Mouse (Mus musculus) bone marrow macrophage, adult 2 months (primary cell): ENCODE results near the gene Trmt2a. TPM values are rescaled to one million over a fixed set of nuclear protein-coding genes. Genes with fewer than 3 reads are reported as not detected.

Experiments
- H3K27ac ChIP-seq: 2 replicates; pipeline ENCODE4 v1.5.1; 2012; ENCODE audit warnings: low read depth, low read length; ENCODE audit not compliant: insufficient read depth
- H3K4me1 ChIP-seq: 2 replicates; pipeline ENCODE4 v1.6.1; 2012; ENCODE audit warnings: low read length; ENCODE audit not compliant: control insufficient read depth, insufficient read depth
- H3K4me3 ChIP-seq: 2 replicates; pipeline ENCODE4 v1.5.1; 2012; ENCODE audit warnings: mild to moderate bottlenecking, low read length, moderate library complexity; ENCODE audit not compliant: insufficient read depth
- CTCF ChIP-seq: IDR thresholded peaks from 2 replicates; pipeline ENCODE4 v1.5.1; 2012; ENCODE audit warnings: low read depth, mild to moderate bottlenecking, low read length, moderate library complexity
- POLR2A ChIP-seq: IDR thresholded peaks from 2 replicates; pipeline ENCODE4 v1.6.1; 2012; ENCODE audit warnings: mild to moderate bottlenecking, low read depth, low read length, borderline replicate concordance
- polyA plus RNA-seq: library from polyadenylated mRNA; stranded (reverse); fragments of >200 nt; gene quantifications from 2 replicates; pipeline ENCODE4 v1.2.4, GENCODE M21; 2012; ENCODE audit not compliant: missing spikeins, insufficient read depth, insufficient read length

Gene Trmt2a
- polyA plus RNA-seq, 1 experiment = 64.9 TPM

DNA sequence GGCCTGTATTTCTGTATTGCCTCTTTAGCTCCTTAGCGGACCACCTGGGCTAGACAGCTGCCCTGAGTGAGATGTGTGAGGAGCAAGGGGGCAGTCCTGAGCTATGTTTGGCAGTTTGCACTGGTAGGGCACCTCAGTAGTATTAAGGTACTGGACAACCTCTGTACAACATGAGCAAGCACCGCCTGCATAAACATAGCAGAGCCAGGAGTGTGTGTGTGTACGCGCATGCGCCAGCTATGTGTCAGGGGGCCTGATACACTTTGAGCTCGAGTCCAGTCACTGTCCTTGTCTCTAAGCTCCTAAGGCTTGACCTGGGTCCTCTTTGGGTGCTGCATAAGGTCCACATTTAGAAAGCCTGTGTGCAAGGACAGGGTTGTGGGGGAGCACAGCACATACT is 17.9 kb upstream of the Trmt2a start:
- Histone ChIP-seq H3K4me1 (peaks cover 10% of the 10 kb centered on the region; the same call in 1 of the 2 replicates), H3K27ac (no peak overlapping the region)

DNA sequence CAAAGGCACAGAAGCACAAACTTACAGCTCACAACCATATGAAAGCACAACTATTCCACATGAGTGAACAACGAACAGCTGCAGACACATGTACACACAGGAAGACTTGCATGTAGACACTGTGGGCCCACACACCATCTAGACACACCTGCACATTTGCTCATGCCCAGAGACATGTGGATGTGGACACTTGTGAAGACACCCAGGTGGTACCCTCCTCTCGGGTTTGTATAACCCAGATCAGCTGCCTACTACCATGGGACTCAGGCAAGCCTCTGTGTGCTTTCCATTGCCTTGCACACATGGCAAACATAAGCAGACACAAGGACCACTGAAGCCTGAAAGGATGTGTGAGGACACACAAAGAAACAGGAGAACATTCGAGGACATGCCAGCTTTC is 17.4 kb upstream of the Trmt2a start:
- Histone ChIP-seq H3K4me3 (no peak overlapping the region), H3K4me1 (peaks cover 10% of the 10 kb centered on the region; the same call in 1 of the 2 replicates), H3K27ac (no peak overlapping the region)
- no peak for TF ChIP-seq POLR2A
- TF ChIP-seq CTCF = no peak

More for the DNA sequence above, 17.9 kb upstream of the Trmt2a start:
- TF ChIP-seq POLR2A = no peak
- TF ChIP-seq CTCF = no peak
- H3K4me3 ChIP-seq = no peak overlapping the region

DNA sequence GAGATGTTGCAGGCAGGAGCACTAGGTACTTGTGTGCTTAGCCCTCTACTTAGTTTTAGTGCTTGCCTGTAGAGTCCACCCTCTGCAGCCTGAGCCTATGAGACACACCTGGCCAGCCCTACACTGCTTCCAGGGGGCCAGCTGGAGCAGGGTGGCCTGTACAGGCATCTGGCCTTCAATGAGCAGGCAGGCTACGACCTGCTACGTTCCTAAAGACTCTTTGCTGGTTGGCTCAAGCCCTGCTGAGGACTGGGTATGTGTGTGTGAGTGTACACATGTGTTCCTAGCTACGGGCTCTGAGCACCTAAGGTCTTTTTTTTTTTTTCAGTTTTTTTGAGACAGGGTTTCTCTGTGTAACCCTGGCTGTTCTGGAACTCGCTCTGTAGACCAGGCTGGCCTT is 17.0 kb upstream of the Trmt2a start:
- Histone ChIP-seq H3K27ac (no peak overlapping the region), H3K4me3 (no peak overlapping the region), H3K4me1 (peaks cover 10% of the 10 kb centered on the region; the same call in 1 of the 2 replicates)
- no peak for TF ChIP-seq CTCF
- no peak for TF ChIP-seq POLR2A

DNA sequence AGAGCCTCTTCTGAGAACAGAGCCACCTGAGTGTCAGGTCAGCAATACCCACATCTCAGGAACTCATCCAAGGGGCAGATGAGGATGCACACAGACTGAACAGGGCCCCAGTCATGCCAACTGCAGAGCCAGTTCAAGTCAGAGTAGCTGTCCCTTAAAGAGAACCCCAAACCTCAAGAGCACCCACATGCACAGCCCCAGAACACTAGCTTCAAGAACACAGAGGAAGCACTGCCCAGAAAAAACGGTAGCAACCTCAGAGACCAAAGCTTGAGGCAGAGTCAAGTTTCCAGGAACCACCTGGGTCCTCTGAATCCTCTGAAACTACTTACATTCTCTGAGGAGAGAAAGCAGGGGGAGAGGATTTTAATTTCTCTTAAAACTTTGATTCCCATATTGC is 15.0 kb upstream of the Trmt2a start:
- TF ChIP-seq CTCF (no peak), POLR2A (no peak)
- no peak overlapping the region for H3K27ac ChIP-seq
- H3K4me3 ChIP-seq = no peak overlapping the region
- H3K4me1 ChIP-seq = peaks cover 10% of the 10 kb centered on the region; the same call in 1 of the 2 replicates

DNA sequence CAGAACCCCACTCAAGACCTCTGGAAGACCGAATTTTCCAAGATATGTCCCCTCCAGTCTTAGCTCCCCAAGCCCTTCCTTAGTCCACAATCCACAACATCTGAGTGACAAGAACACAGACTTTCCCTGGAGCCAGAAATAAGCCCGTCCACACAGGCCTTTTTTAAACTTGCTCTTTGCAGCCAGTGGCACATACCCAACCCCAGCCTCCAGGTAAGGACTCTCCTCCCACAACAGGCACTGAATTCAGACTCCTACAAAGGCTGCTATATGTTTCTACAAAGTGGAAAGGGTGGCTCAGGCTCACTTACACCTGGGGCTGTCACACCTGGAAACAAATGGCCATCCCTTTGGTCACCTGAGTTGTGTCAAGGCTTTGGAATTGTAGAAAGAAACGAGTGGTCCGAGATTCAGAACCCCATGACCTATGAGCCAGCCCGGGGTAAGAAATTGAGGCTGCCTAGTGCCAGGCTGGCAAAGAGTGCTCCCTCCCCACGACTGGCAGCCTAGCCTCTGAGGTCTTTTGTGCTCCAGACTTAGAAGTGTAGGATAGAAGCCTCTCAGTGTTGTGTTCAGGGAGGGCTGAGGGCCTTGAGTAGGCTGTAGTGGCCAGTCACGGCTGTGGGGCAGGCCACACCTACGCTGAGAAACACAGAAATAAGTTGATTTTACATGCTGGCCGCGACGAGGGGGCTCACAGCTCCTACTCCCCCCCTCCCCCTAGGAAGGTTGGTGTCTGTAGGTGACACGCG is 14.4 kb upstream of the Trmt2a start:
- Histone ChIP-seq H3K27ac (no peak overlapping the region), H3K4me3 (peak overlapping the region; percentile 73), H3K4me1 (peaks cover 10% of the 10 kb centered on the region; the same call in 1 of the 2 replicates)
- TF ChIP-seq POLR2A = no peak
- TF ChIP-seq CTCF = no peak

DNA sequence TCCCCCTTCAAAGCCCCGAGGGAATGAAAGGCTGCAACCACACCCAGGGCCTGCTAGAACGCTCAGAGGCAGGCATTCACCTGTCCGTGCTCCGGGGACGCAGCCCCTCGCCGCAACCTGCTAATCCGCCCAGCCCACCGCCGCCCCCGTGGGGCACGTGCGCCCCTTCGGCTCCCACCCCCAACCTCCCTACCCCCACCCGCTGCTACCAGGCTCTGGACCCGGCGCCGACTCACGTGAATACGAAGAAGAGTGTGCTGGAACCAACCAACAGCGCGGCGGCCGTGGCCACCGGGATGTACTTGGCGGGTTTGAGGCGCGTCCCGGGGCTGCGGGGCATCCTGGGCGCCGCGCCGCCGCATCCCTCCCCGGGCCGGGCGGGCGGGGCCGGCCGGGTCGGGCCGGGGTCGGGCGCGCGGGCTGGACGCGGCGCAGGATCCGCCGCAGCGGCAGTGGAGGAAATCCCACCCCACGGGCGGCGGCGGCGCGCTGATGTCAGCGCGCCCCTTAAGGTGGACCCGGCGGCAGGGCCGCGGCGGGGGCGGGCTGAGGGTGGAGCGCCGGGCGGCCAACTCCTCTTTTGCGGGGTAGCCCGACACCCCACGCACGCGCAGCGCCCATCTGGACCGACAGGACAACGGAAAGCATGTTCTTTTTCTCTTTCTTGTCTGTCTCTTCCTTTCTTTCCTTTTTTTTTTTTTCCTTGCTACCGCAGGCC is 13.6 kb upstream of the Trmt2a start, which contains the start of gene Zdhhc8:
Gene Zdhhc8, minus strand, starts transcription at position 466 of the 718 bp plus-strand sequence.
- Histone ChIP-seq H3K27ac (no peak within 1 kb of the TSS), H3K4me1 (peaks cover 8% of the 10 kb centered on the region; the same call in 1 of the 2 replicates), H3K4me3 (peak within 1 kb of the TSS; percentile 73)
- TF ChIP-seq CTCF (no peak), POLR2A (no peak)

DNA sequence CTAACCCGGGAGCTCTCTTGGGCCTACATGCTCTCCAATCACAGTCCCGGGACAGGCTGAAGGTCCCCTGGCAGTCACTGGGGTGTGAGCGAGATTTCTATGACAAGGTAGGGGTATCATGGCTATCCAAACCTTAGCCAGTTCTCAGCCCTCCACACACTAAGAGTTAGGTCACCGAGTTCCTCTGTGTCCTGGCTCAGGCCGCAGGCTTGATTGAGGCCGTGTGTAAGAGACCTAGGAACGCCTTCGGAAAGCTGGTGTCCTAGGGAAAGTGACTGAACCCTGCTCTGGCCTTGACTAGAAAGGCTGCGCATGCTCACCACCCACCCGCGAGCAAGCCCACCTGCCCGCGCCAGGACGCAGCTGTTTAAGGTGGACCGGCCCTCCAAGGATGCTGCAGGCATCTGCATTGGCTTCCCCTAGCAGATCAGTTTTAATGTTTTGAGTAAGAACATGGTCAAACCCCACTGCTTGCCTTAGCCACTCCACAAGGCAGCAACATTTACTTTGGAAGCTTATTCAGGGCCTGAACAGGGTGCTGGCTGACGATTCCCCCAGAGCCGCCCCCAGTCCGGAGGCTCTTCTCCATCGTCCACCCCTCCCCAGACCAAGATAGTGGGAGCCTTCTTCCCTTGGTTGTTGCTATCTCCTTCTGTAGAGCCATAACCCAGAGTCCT is 13.0 kb upstream of the Trmt2a start:
- 0 out of 2 replicates have a peak, but pooled peaks cover 4% of the 10 kb centered on the region for H3K4me1 ChIP-seq
- peak overlapping the region; percentile 73 for H3K4me3 ChIP-seq
- TF ChIP-seq POLR2A (no peak), CTCF (no peak)
- no peak overlapping the region for H3K27ac ChIP-seq

DNA sequence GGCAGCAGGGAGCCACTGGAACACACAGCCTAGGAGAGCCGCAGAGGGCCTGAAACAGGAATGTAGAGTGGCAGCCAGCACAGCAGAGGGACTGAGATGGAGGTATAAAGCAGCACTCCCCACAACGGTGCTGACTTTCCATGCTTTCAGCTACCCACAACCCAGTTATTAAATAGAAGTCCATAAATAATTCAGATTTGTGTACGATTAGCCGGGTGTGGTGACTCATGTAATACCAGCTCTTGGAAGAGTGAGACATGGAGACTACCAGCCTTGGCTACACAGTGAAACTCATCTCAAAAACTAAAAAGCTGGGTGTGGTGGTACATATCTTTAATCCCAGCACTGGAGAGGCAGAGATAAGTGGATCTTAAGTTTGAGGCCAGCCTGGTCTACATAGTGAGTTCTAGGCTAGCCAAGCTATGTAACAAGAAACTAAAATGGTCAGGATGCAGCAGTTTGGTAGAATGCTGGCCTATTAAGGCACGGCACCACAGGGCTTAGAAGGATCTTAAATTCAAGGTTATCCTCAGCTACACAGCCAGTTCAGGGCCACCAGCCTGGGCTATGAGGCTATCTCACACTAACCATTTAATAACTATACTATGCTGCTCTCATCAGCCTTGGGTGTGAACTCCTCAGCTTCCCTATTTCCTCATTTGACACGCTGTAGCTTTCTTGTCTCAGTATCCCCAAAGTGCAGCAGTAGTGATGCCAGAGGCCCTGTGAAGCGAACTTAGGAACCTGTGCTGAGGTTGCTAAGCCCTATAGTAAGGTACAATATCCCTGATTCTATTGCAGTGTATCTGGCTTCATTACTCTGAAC is 11.6 kb upstream of the Trmt2a start:
- Histone ChIP-seq H3K4me1 (0 out of 2 replicates have a peak, but pooled peaks cover 4% of the 10 kb centered on the region), H3K27ac (no peak overlapping the region), H3K4me3 (no peak overlapping the region)
- TF ChIP-seq POLR2A = no peak
- TF ChIP-seq CTCF = no peak

DNA sequence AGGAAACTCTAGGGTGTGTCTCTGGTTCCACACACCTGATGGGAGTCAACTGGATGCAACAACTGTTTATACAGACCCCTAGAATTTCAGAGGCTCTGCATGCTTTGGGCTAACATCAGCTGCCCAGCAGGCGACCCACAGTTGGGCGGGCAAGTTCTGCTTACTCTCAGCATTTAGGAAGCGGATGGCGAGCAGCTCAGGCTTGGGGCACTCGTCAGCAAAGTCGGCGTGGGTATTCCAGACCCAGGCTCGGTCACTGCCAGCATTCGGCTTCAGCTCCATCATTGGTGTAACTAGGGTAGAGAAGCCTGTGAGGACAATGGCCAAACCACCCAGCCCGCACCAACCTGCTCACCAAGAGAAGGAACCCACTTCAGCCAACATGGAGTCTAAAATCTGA is 6.9 kb upstream of the Trmt2a start:
- Histone ChIP-seq H3K4me3 (no peak overlapping the region), H3K27ac (no peak overlapping the region), H3K4me1 (peaks cover 2% of the 10 kb centered on the region)
- TF ChIP-seq POLR2A = no peak
- no peak for TF ChIP-seq CTCF
